In genomic region chr15:82856065-82856464, GRCm38 (mm10) we compare ENCODE assay signal across 15 mouse cellular contexts.
DNase-seq lines count a peak whose midpoint lies in the region; ATAC-seq and TF ChIP-seq lines count a peak whose summit lies in the region.
"Had no signal": no experiment of that assay in that cellular context is flagged by ENCODE, and none has a peak within 500 bp of the region (broad histone marks: within the 10 kb centered on the region; RNA-seq: fewer than 3 reads in every experiment).

No protein-coding gene starts in this region.

- peaks cover 19% of the 10 kb centered on the region for H3K4me1 ChIP-seq in forebrain, embryonic 13.5 days
- H3K4me1 ChIP-seq in forebrain, embryonic 14.5 days (ENCODE audit: control insufficient read depth, insufficient read depth, low read length), result peaks cover 7% of the 10 kb centered on the region
- no peaks in the 10 kb centered on the region for H3K4me1 ChIP-seq in intestine, postnatal 0 days (replicated peaks; ENCODE audit: control insufficient read depth, insufficient read depth, low read length)
- no peaks in the 10 kb centered on the region for H3K4me1 ChIP-seq in intestine, embryonic 16.5 days (ENCODE audit: control insufficient read depth, insufficient read depth, low read length)
- H3K4me1 ChIP-seq in hindbrain, postnatal 0 days (ENCODE audit: insufficient read depth, low read length), result peaks cover 7% of the 10 kb centered on the region
- peaks cover 14% of the 10 kb centered on the region; the same call in 1 of the 2 replicates for H3K4me1 ChIP-seq in neural tube, embryonic 14.5 days (ENCODE audit: control insufficient read depth, insufficient read depth, low read length)

- no peak overlapping the region for H3K9ac ChIP-seq in forebrain, embryonic 13.5 days
- H3K9ac ChIP-seq in forebrain, embryonic 14.5 days (ENCODE audit: low read length), result no peak overlapping the region
- H3K9ac ChIP-seq in intestine, postnatal 0 days (ENCODE audit: low read depth, low read length), result no peak overlapping the region
- no peak overlapping the region for H3K9ac ChIP-seq in intestine, embryonic 16.5 days (ENCODE audit: low read depth, low read length)
- no peak overlapping the region for H3K9ac ChIP-seq in hindbrain, postnatal 0 days (replicated peaks; ENCODE audit: low read length)
- no peak overlapping the region for H3K9ac ChIP-seq in neural tube, embryonic 14.5 days (replicated peaks; ENCODE audit: low read depth, low read length)
- H3K9ac ChIP-seq: embryonic facial prominence, embryonic 13.5 days had no signal

- H3K9me3 ChIP-seq in forebrain, embryonic 13.5 days (replicated peaks), result 0 out of 2 replicates have a peak, but pooled peaks cover 4% of the 10 kb centered on the region
- H3K9me3 ChIP-seq in forebrain, embryonic 14.5 days (replicated peaks; ENCODE audit: control insufficient read depth, low read length), result no peaks in the 10 kb centered on the region
- H3K9me3 ChIP-seq in intestine, postnatal 0 days (ENCODE audit: control insufficient read depth), result no peaks in the 10 kb centered on the region
- no peaks in the 10 kb centered on the region for H3K9me3 ChIP-seq in intestine, embryonic 16.5 days (ENCODE audit: control insufficient read depth, low read length)
- no peaks in the 10 kb centered on the region for H3K9me3 ChIP-seq in hindbrain, postnatal 0 days (ENCODE audit: low read length)
- H3K9me3 ChIP-seq in neural tube, embryonic 14.5 days (ENCODE audit: control insufficient read depth, low read length), result no peaks in the 10 kb centered on the region
- H3K9me3 ChIP-seq: embryonic facial prominence, embryonic 13.5 days; heart, embryonic 10.5 days had no signal

- H3K4me2 ChIP-seq in forebrain, embryonic 13.5 days, result no peak overlapping the region
- H3K4me2 ChIP-seq in forebrain, embryonic 14.5 days (ENCODE audit: low read length), result no peak overlapping the region
- no peak overlapping the region for H3K4me2 ChIP-seq in intestine, postnatal 0 days (replicated peaks; ENCODE audit: low read depth)
- H3K4me2 ChIP-seq in intestine, embryonic 16.5 days (ENCODE audit: low read depth, low read length), result no peak overlapping the region
- no peak overlapping the region for H3K4me2 ChIP-seq in hindbrain, postnatal 0 days (ENCODE audit: low read depth, low read length)
- H3K4me2 ChIP-seq in neural tube, embryonic 14.5 days (ENCODE audit: low read depth, low read length), result no peak overlapping the region
- H3K4me2 ChIP-seq: embryonic facial prominence, embryonic 13.5 days had no signal

- no peak for ATAC-seq in forebrain, embryonic 13.5 days
- ATAC-seq in forebrain, embryonic 14.5 days, result no peak
- ATAC-seq in intestine, postnatal 0 days, result no peak
- no peak for ATAC-seq in intestine, embryonic 16.5 days
- ATAC-seq in hindbrain, postnatal 0 days, result no peak
- ATAC-seq in neural tube, embryonic 14.5 days (ENCODE audit: low read depth), result no peak
- ATAC-seq: Patski had no signal

- 0 out of 2 replicates have a peak, but pooled peaks have one; percentile 14 for TF ChIP-seq CTCF in intestine, postnatal 0 days (IDR thresholded peaks at IDR 0.05; ENCODE audit: low read depth)
- peak; percentile 56 for TF ChIP-seq CTCF in hindbrain, postnatal 0 days (IDR thresholded peaks at IDR 0.05; ENCODE audit: low read depth)

- 91% methylated on average over 2 of the region's 2 CpGs for WGBS in forebrain, embryonic 13.5 days
- WGBS in forebrain, embryonic 14.5 days, result 93% methylated on average over 2 of the region's 2 CpGs
- 85% methylated on average over 2 of the region's 2 CpGs for WGBS in intestine, postnatal 0 days
- 88% methylated on average over 2 of the region's 2 CpGs for WGBS in intestine, embryonic 16.5 days
- WGBS in hindbrain, postnatal 0 days, result 77% methylated on average over 2 of the region's 2 CpGs
- 83% methylated on average over 2 of the region's 2 CpGs for WGBS in neural tube, embryonic 14.5 days

- peaks cover 60% of the 10 kb centered on the region for H3K36me3 ChIP-seq in forebrain, embryonic 13.5 days (ENCODE audit: poor library complexity, severe bottlenecking)
- peaks cover 60% of the 10 kb centered on the region for H3K36me3 ChIP-seq in forebrain, embryonic 14.5 days (ENCODE audit: control insufficient read depth, insufficient read depth, low read length)
- peaks cover 50% of the 10 kb centered on the region for H3K36me3 ChIP-seq in intestine, postnatal 0 days (ENCODE audit: control insufficient read depth, insufficient read depth)
- H3K36me3 ChIP-seq in intestine, embryonic 16.5 days (ENCODE audit: control insufficient read depth, insufficient read depth, low read length), result peaks cover 7% of the 10 kb centered on the region; the same call in 1 of the 2 replicates
- H3K36me3 ChIP-seq in hindbrain, postnatal 0 days (ENCODE audit: insufficient read depth, low read length), result peaks cover 39% of the 10 kb centered on the region
- H3K36me3 ChIP-seq in neural tube, embryonic 14.5 days (ENCODE audit: control insufficient read depth, insufficient read depth, low read length), result peaks cover 19% of the 10 kb centered on the region

- no peaks in the 10 kb centered on the region for H3K27me3 ChIP-seq in forebrain, embryonic 13.5 days
- H3K27me3 ChIP-seq in forebrain, embryonic 14.5 days (replicated peaks; ENCODE audit: control insufficient read depth, insufficient read depth, low read length), result no peaks in the 10 kb centered on the region
- no peaks in the 10 kb centered on the region for H3K27me3 ChIP-seq in intestine, postnatal 0 days (replicated peaks; ENCODE audit: control insufficient read depth, insufficient read depth, low read length)
- no peaks in the 10 kb centered on the region for H3K27me3 ChIP-seq in intestine, embryonic 16.5 days (replicated peaks; ENCODE audit: control insufficient read depth, insufficient read depth, low read length)
- H3K27me3 ChIP-seq in hindbrain, postnatal 0 days (ENCODE audit: insufficient read depth, low read length), result no peaks in the 10 kb centered on the region
- H3K27me3 ChIP-seq in neural tube, embryonic 14.5 days (ENCODE audit: control insufficient read depth, insufficient read depth, low read length), result no peaks in the 10 kb centered on the region
- H3K27me3 ChIP-seq: embryonic facial prominence, embryonic 13.5 days; Patski had no signal

- DNase-seq in forebrain, embryonic 14.5 days (ENCODE audit: low spot score), result no peak
- DNase-seq in hindbrain, postnatal 0 days (ENCODE audit: low spot score), result peak; percentile 7
- DNase-seq in spleen, adult 18-20 months, result no peak
- no peak for DNase-seq in lung, postnatal 36 days
- DNase-seq: cerebellum, postnatal 25 days; gastrocnemius, postnatal 10 days; thymus, postnatal 25 days had no signal

- H3K4me3 ChIP-seq in forebrain, embryonic 13.5 days, result no peak overlapping the region
- no peak overlapping the region for H3K4me3 ChIP-seq in forebrain, embryonic 14.5 days (ENCODE audit: low read depth, low read length)
- H3K4me3 ChIP-seq in intestine, postnatal 0 days (ENCODE audit: low read depth, low read length), result no peak overlapping the region
- H3K4me3 ChIP-seq in intestine, embryonic 16.5 days (ENCODE audit: low read length), result no peak overlapping the region
- no peak overlapping the region for H3K4me3 ChIP-seq in hindbrain, postnatal 0 days (ENCODE audit: low read length)
- H3K4me3 ChIP-seq in neural tube, embryonic 14.5 days (ENCODE audit: low read depth, low read length), result no peak overlapping the region
- H3K4me3 ChIP-seq: embryonic facial prominence, embryonic 13.5 days; heart, embryonic 10.5 days had no signal

- H3K27ac ChIP-seq in forebrain, embryonic 13.5 days, result peak overlapping the region; percentile 85
- H3K27ac ChIP-seq in forebrain, embryonic 14.5 days (ENCODE audit: low read depth, low read length), result no peak overlapping the region; the same call in 1 of the 2 replicates
- no peak overlapping the region for H3K27ac ChIP-seq in intestine, postnatal 0 days (ENCODE audit: low read depth, low read length)
- no peak overlapping the region for H3K27ac ChIP-seq in intestine, embryonic 16.5 days (ENCODE audit: low read length)
- H3K27ac ChIP-seq in hindbrain, postnatal 0 days, result no peak overlapping the region
- H3K27ac ChIP-seq in neural tube, embryonic 14.5 days (ENCODE audit: low read depth, low read length), result peak overlapping the region; percentile 77; the same call in 1 of the 2 replicates
- H3K27ac ChIP-seq: embryonic facial prominence, embryonic 13.5 days; heart, embryonic 10.5 days; macrophage had no signal

Comparison
In these comparisons a context has a peak if more than half of its experiments do, and no peak if none do; other contexts are left out.
1. H3K27ac ChIP-seq: peak in forebrain, embryonic 13.5 days (single experiment) and neural tube, embryonic 14.5 days (single experiment); none in forebrain, embryonic 14.5 days (single experiment), intestine, postnatal 0 days (single experiment), intestine, embryonic 16.5 days (single experiment) and hindbrain, postnatal 0 days (single experiment).